Mouse (Mus musculus) heart, adult 2 months (tissue): ENCODE data around the gene Rb1.

Experiments used
- CTCF ChIP-seq: fragments of 200-600 bp; IDR thresholded peaks from 2 replicates; pipeline ENCODE4 v1.8.1; 2022; ENCODE audit warnings: antibody characterized with exemption, mild to moderate bottlenecking, moderate library complexity
- EP300 ChIP-seq: fragments of 200-500 bp; IDR thresholded peaks from 2 replicates; pipeline ENCODE4 v1.6.1; 2011; ENCODE audit warnings: low read depth, low read length, control low read depth; ENCODE audit not compliant: insufficient read depth
- POLR2A ChIP-seq: fragments of 200-500 bp; IDR thresholded peaks from 2 replicates; pipeline ENCODE4 v1.6.1; 2011; ENCODE audit warnings: mild to moderate bottlenecking, low read depth, low read length, control low read depth; ENCODE audit not compliant: insufficient read depth

DNA sequence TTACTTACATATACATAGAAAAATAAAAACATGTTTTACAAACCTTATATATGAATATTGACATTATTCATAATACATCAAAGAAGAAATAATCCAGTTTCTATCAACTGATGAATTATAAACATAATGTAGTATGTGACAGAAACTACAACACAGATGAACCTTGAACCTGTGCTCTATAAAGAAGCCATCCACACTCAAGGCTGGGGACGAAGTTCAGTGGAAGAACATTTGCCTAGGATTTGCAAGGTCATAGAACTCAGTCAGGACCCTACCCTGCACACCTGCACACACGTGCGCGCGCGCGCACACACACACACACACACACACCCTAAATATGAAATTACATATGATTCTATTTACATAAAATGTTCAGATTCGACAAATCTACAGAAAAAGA lies 115.4 kb downstream of the Rb1 start:
- TF ChIP-seq CTCF, result no peak
- no peak for TF ChIP-seq POLR2A
- no peak for TF ChIP-seq EP300
